Mouse (Mus musculus) CD4-positive, CD25-positive, alpha-beta regulatory T cell, adult 2 months (primary cell): Measurements from ENCODE around the gene Olfr1009.
"Not testable (repeated sequence)": the region's sequence is repeated elsewhere in the genome, so short reads cannot be mapped to it uniquely, and the experiment has no call there.

Experiments
- DNase-seq: peaks from one replicate; pipeline ENCODE4 v3.0.0-alpha.2; 2012; ENCODE audit warnings: low read depth, low spot score

Gene Olfr1009

DNA sequence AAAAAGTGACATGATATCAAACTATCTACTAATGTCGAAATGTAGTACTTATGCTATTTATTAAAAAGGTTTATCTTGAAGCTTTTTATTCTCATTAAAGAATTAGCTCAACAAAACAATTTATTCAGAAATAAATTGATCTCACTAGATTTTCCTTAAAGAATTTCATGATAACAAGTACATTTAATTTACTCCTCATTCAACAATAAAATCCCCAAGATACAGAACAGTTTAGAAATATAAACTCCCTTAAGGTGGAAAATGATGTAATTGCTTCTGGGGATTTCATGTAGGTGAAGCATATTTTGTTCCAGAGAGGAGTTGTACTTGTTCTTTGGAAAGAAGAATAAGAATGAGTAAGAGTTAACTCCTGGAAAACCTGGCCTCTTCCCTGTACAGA lies at the start of gene Olfr1009:
Gene Olfr1009 (plus strand): TSS at position 301 of the 400 bp plus-strand sequence.
- DNase-seq = no peak

DNA sequence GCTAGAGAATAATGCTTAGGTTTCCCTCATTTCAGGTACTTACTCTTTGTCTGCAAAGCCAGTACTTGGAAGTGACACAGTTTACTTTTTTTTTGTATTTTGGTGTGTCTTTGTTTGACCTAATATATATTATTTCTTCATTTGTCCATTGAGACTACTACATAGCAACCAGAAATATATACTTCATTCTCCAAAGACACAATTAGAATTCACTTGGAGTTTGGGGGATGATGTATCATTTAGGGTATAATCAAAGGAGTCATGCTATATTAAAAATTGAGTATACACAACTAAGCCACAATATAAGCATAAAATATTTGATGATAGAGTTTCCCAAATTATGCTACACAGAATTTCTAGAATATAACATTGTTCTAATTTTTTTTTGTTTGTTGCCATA lies 36.6 kb upstream of the Olfr1009 start, which contains the start of gene Olfr1006:
Gene Olfr1006 (minus strand): TSS at position 101 of the 400 bp plus-strand sequence.
- DNase-seq = no peak

DNA sequence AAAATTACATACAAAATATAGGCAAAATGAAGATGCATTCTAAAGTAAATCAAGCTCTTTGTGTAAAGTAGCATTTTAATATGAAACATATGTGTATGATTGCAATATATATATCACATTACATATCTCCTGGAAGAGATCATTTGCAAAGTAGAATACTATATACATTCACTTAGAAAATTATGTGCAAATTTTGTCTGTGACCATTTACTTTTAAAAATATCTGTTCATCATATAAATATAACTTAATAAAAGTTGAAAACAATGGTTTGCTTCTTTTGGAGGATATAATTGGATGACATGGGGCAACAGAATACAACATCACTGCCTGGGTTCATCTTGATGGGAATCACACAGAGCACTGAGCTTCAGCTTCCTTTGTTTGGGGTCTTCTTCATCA lies 26.1 kb upstream of the Olfr1009 start, which contains the start of gene Olfr1008:
Gene Olfr1008 (plus strand): TSS at position 301 of the 400 bp plus-strand sequence.
- DNase-seq = no peak

DNA sequence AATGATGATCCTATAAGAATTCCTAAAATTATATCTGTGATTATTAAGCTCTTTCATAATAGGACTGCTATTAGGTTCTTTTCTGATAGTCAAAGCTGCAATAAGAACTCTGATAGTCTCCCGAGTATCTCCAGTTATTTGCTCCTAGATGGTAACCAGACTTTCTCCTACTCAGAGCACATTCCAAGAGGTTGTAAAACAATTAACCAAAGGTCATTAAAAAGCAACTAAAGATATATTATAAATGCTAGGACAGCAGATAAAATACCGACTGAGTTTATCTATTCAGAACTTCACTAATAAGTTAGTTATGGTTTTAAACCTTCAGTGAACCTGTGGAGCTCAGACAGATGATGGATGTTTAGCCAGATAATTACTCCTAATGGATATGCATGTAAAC lies 4.5 kb upstream of the Olfr1009 start:
- DNase-seq = not testable (repeated sequence)

DNA sequence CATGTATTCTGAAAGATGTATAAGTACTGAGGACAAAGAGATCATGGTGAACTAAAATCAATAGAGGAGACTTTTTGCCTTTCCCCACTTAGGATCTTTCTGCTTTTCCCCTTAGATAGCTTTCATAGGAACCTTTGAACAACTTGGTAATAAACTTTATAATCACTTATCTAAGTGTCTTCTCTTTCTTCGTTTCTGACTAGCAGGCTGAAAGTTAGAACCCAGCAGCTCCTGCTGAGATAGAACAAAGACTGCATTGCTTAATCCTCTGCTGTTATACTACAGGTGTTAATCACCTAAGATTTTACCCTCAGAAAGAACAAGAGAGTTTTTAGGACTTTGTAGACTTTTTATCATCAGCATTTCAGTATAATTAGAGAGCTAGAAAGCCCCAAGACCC lies 4.1 kb upstream of the Olfr1009 start:
- DNase-seq = no peak

DNA sequence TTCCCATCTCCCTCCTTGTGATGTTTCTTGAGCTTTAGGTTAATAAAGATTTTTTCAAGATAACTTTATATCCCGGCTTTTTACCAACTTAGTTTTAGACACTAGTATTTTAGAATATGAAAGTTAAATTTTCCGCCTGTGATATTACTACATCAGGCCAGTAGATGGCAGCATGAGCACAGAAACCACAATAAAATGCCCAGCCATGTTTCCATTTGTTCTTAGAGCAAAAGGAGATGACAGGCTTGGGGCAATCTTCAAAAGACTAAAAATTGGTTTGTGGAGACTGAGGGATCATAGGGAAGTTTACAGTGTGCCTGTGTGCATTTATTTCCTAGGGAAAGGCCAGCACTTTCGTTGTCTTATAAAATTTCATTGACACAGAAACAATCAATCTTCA lies 10.6 kb downstream of the Olfr1009 start:
- DNase-seq = peak; percentile 11

DNA sequence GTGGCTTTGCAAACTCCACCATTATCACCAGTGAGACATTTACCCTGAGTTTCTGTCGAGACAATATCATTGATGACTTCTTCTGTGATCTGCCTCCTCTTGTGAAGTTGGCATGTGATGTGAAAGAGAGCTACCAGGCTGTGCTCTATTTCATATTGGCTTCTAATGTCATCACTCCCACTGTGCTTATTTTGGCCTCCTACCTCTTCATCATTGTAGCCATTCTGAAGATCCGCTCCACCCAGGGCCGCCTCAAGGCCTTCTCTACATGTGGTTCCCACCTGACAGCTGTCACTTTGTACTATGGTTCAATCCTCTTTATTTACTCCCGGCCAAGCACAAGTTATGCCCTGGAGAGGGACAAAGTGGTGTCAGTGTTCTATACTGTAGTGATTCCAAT lies 38.6 kb downstream of the Olfr1009 start:
- no peak for DNase-seq

DNA sequence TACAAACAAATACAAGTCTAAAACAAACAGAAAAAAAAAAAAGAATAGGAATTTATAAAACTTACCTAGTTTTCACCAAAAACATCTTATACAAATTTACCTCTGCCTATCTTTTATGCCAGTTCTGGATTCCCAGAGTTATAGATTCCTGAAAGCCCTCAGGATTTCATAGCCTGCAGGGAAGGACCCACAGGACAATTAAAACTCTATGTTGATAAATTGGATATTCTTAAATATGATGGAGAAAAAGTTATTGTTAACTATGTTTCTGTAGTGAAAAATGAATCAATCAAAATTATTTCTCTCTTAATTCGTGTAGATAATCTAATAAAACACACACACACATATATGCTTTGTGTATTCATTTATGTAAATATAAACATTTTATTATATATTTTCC lies 47.4 kb downstream of the Olfr1009 start, which contains the start of gene Olfr1012:
Gene Olfr1012 (minus strand): TSS at position 101 of the 400 bp plus-strand sequence.
- DNase-seq = no peak

DNA sequence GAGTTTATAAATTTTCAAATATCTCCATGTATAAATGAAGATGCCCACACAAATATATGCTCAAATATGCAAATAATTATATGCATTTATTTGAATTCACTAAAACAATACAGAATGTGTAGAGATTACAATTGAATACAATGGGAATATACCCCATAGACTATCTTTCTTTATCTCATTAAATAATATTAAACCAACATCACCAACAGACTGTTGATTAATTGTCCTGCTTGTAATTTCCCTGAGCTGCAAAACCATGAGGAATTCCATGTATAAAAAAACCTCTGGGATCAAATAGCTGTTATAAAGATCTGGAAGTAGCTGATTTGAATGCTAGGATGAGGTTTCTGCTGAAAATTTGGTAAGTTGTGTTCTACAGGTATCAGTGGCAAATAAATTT lies 51.6 kb downstream of the Olfr1009 start, which contains the start of gene Olfr1013:
Gene Olfr1013 (plus strand): TSS at position 301 of the 400 bp plus-strand sequence.
- no peak for DNase-seq

DNA sequence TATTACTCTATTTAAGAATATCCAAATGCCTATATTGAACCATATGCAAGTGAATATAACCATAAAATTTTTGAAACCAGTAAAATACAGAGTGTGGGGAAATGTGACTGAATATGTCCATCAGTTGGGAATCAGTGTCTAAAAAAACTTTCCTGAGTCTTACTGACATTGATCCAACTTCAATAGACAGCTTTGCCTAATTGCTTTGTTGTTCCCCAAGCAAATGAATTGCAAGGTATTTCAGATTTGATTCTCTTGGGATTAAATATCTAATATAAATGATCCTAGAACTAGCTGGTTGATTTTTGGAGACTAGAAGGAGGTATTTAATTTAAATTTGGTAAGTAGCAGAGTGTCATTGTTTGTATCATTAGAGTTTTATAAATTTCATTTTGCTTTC lies 57.2 kb downstream of the Olfr1009 start, which contains the start of gene Olfr1014:
Gene Olfr1014 (plus strand): TSS at position 301 of the 400 bp plus-strand sequence.
- DNase-seq = no peak
